Mouse (Mus musculus) ES-E14 (cell line): ENCODE data around the gene Gdf7.

Source experiments
- CHD2 ChIP-seq: IDR thresholded peaks from 2 replicates; pipeline ENCODE4 v1.6.1; 2014; ENCODE audit warnings: mild to moderate bottlenecking, low read depth, low read length, inconsistent platforms
- HCFC1 ChIP-seq: IDR thresholded peaks from 2 replicates; pipeline ENCODE4 v1.6.1; 2012; ENCODE audit warnings: low read length, inconsistent platforms, borderline replicate concordance; ENCODE audit not compliant: insufficient read depth
- MAFK ChIP-seq: IDR thresholded peaks from 2 replicates; pipeline ENCODE4 v1.6.1; 2014; ENCODE audit warnings: mild to moderate bottlenecking, low read depth, low read length, inconsistent platforms; ENCODE audit not compliant: insufficient read depth
- ZC3H11A ChIP-seq: IDR thresholded peaks from 2 replicates; pipeline ENCODE4 v1.6.1; 2012; ENCODE audit warnings: low read depth, mild to moderate bottlenecking, inconsistent platforms, low read length, borderline replicate concordance
- ZNF384 ChIP-seq: IDR thresholded peaks from 2 replicates; pipeline ENCODE4 v1.6.1; 2012; ENCODE audit warnings: low read depth, low read length, inconsistent platforms

DNA sequence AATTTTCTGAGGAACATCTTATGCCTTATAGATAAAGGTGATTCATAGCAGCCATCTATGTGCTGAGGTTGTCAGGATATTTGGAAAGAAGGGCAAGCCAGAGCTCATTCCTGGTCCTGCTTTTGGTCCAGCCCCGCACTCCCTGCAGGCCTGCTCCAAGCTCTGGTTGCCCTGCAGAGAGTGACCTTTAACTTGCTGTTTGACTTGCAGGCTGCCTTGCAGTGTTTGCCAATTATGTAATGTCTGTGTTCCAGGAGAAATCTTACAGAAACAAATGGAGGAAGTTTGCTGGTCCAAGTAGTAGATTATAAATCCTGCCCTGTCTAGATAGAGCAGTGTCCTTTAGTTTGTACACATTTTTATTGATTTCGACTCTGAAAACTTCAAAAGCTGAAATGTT is 30.3 kb downstream of the Gdf7 start:
- no peak for TF ChIP-seq HCFC1
- TF ChIP-seq CHD2: no peak
- TF ChIP-seq MAFK: no peak
- TF ChIP-seq ZC3H11A: no peak
- TF ChIP-seq ZNF384: no peak
